Mouse (Mus musculus): ENCODE measurements at regions not wholly inside any gene's neighbourhood (a gene's known extent, or its start where the extent isn't known, plus 50 kb on each side); places are given as distances from the start of the nearest gene placed in this dataset.

DNA sequence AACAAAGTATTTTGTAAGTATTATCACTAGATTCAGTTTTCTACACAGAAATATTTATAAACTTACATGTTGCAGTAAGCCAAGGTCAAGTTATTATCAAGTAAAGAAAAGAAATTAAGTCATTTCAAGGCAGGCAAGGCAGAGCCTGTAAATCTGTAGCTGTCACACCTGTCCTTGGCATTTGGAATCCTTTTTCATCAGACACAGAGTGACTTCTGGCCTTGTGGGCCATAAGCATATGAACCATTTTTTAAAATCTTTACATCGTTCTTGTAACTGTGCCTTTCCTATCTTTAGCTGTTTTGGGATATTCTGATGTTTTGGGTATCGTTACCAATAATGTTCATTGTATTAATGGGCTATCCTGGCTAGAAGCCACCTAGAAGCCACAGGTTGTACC, 76.7 kb upstream of the Frmd4a start:
- TF ChIP-seq CTCF (IDR thresholded peaks at IDR 0.05; ENCODE audit: extremely low read depth, insufficient read depth, low read length) (no peak), POLR2A (IDR thresholded peaks at IDR 0.05; ENCODE audit: extremely low read depth, insufficient read depth, low read length) (no peak)
